Mouse (Mus musculus) heart, adult 18-20 months (tissue): Measurements from ENCODE around the gene Svs2. TPM values are rescaled to one million over a fixed set of nuclear protein-coding genes. Genes with fewer than 3 reads are reported as not detected.
"Not testable (repeated sequence)": the region's sequence is repeated elsewhere in the genome, so short reads cannot be mapped to it uniquely, and the experiment has no call there.

Source experiments
- DNase-seq, 2 experiments: peaks; one replicate each; pipeline ENCODE4 v3.0.0; 2021 to 2022; ENCODE audit warnings: mixed read lengths in 1 of 2
- long read RNA-seq, 2 experiments: library from polyadenylated mRNA; stranded (forward); transcript quantifications; one replicate each; pipeline ENCODE4 v2.0.0; 2021
- total RNA-seq, 2 experiments: library from RNA; stranded (reverse); gene quantifications; 2 replicates each; pipeline ENCODE4 v1.2.3; 2021

Gene Svs2
- not detected for total RNA-seq
- long read RNA-seq, experiment 1, result 0 reads
- long read RNA-seq, experiment 2, result 0 reads

- DNase-seq, result no peak
These were observed at the start of gene Svs2 for GRCm38 (mm10) chr2:164238366-164238765. Gene Svs2 (minus strand): TSS chr2:164238466.

GRCm38 (mm10) chr2:164278359-164278758 is 40.1 kb upstream of the Svs2 start, which contains the start of gene Svs4:
Gene Svs4 (minus strand): TSS chr2:164278459.
- no peak for DNase-seq

- DNase-seq, result not testable (repeated sequence)
These were observed 18.3 kb upstream of the Svs2 start, which contains the start of gene Svs3b for GRCm38 (mm10) chr2:164256540-164256939. Gene Svs3b (minus strand): TSS chr2:164256640.

- DNase-seq, result no peak
These were observed 5.6 kb downstream of the Svs2 start for GRCm38 (mm10) chr2:164232671-164233070.

GRCm38 (mm10) chr2:164228361-164229070 is 9.8 kb downstream of the Svs2 start:
- DNase-seq, result no peak

- no peak for DNase-seq
These were observed 16.7 kb downstream of the Svs2 start, which contains the start of gene Wfdc15b for GRCm38 (mm10) chr2:164221522-164221921. Gene Wfdc15b (minus strand): TSS chr2:164221660.

- no peak for DNase-seq
These were observed 19.0 kb downstream of the Svs2 start for GRCm38 (mm10) chr2:164219295-164219694.

- DNase-seq, result no peak
These were observed 25.6 kb downstream of the Svs2 start for GRCm38 (mm10) chr2:164212711-164213110.

GRCm38 (mm10) chr2:164210892-164211291 is 27.4 kb downstream of the Svs2 start:
- DNase-seq, result no peak

GRCm38 (mm10) chr2:164206676-164207075 is 31.6 kb downstream of the Svs2 start:
- no peak for DNase-seq

- DNase-seq, result not testable (repeated sequence)
These were observed 32.3 kb downstream of the Svs2 start for GRCm38 (mm10) chr2:164206011-164206410.

- DNase-seq, result no peak
These were observed 38.5 kb downstream of the Svs2 start, which contains the start of gene Wfdc15a for GRCm38 (mm10) chr2:164199626-164200327. Gene Wfdc15a (minus strand): TSS chr2:164200130.

GRCm38 (mm10) chr2:164196700-164196990 is 41.6 kb downstream of the Svs2 start:
- no peak for DNase-seq

GRCm38 (mm10) chr2:164195971-164196699 is 42.1 kb downstream of the Svs2 start:
- DNase-seq, result no peak

- DNase-seq, result no peak
These were observed 43.2 kb downstream of the Svs2 start for GRCm38 (mm10) chr2:164194959-164195630.

GRCm38 (mm10) chr2:164192279-164192678 is 46.0 kb downstream of the Svs2 start:
- no peak for DNase-seq

- DNase-seq, result no peak
These were observed 47.7 kb downstream of the Svs2 start, which contains the start of gene Wfdc12 for GRCm38 (mm10) chr2:164190576-164190975. Gene Wfdc12 (minus strand): TSS chr2:164190608.

GRCm38 (mm10) chr2:164188722-164189121 is 49.5 kb downstream of the Svs2 start:
- no peak for DNase-seq
